Mouse (Mus musculus) intestine, postnatal 0 days (tissue): ENCODE measurements around the gene Nynrin. TPM values are rescaled to one million over a fixed set of nuclear protein-coding genes. Genes with fewer than 3 reads are reported as not detected.

ENCODE experiments used
- ATAC-seq: fragments of 200-750 bp; cut with Nextera tagmentation; 2 replicates; pipeline ENCODE4 v1.8.0; 2017; ENCODE audit warnings: mild to moderate bottlenecking, moderate TSS enrichment, moderate library complexity
- H3K27ac ChIP-seq: fragments of 300-500 bp; sonication (generic); 2 replicates; pipeline ENCODE4 v1.5.1; 2014; ENCODE audit warnings: mild to moderate bottlenecking, low read depth, low read length, moderate library complexity
- H3K27me3 ChIP-seq: fragments of 300-500 bp; sonication (generic); replicated peaks from 2 replicates; pipeline ENCODE4 v1.6.1; 2014; ENCODE audit warnings: low read length, mixed read lengths; ENCODE audit not compliant: control insufficient read depth, insufficient read depth
- H3K36me3 ChIP-seq: fragments of 300-500 bp; sonication (generic); 2 replicates; pipeline ENCODE4 v1.6.1; 2014; ENCODE audit warnings: mild to moderate bottlenecking, moderate library complexity; ENCODE audit not compliant: control insufficient read depth, insufficient read depth
- H3K4me1 ChIP-seq: fragments of 300-500 bp; sonication (generic); replicated peaks from 2 replicates; pipeline ENCODE4 v1.6.1; 2014; ENCODE audit warnings: antibody characterized with exemption, low read length, mixed read lengths; ENCODE audit not compliant: control insufficient read depth, insufficient read depth
- H3K4me2 ChIP-seq: fragments of 300-500 bp; sonication (generic); replicated peaks from 2 replicates; pipeline ENCODE4 v1.6.1; 2014; ENCODE audit warnings: low read depth, mild to moderate bottlenecking, moderate library complexity
- H3K4me3 ChIP-seq: fragments of 300-500 bp; sonication (generic); 2 replicates; pipeline ENCODE4 v1.5.1; 2014; ENCODE audit warnings: low read depth, low read length
- H3K9ac ChIP-seq: fragments of 300-500 bp; sonication (generic); 2 replicates; pipeline ENCODE4 v1.6.1; 2014; ENCODE audit warnings: mild to moderate bottlenecking, low read depth, low read length
- H3K9me3 ChIP-seq: fragments of 300-500 bp; sonication (generic); 2 replicates; pipeline ENCODE4 v1.6.1; 2016; ENCODE audit warnings: mixed run types; ENCODE audit not compliant: control insufficient read depth
- CTCF ChIP-seq: sonication (generic); IDR thresholded peaks from 2 replicates; pipeline ENCODE4 v1.5.1; 2016; ENCODE audit warnings: low read depth, mild to moderate bottlenecking, control low read depth, antibody characterized with exemption, moderate library complexity
- WGBS: fragments of 180-500 bp; shearing (Covaris S2); extraction: QIAGEN DNeasy Blood & Tissue Kit; methylation state at CpG from one replicate; pipeline ENCODE4 v1.1.7; 2014; 5-methylcytosine and 5-hydroxymethylcytosine counted together
- polyA plus RNA-seq: library from polyadenylated mRNA; unstranded; fragments of >200 nt; fragmentation: Nextera tagmentation; extraction: Ambion mirVana; gene quantifications from 2 replicates; pipeline ENCODE4 v1.2.1, GENCODE M21; 2015

Nynrin gene
- polyA plus RNA-seq, 1 experiment from 2014 or later: 2.2 TPM

- no peak for TF ChIP-seq CTCF
- 39% methylated on average over 7 of the region's 7 CpGs for WGBS
- no peak overlapping the region for H3K27ac ChIP-seq
- no peaks in the 10 kb centered on the region for H3K27me3 ChIP-seq
- no peaks in the 10 kb centered on the region for H3K4me1 ChIP-seq
- no peak overlapping the region for H3K4me2 ChIP-seq
- H3K4me3 ChIP-seq: no peak overlapping the region
- ATAC-seq: no peak
- H3K9me3 ChIP-seq: no peaks in the 10 kb centered on the region
- H3K36me3 ChIP-seq: no peaks in the 10 kb centered on the region
- no peak overlapping the region for H3K9ac ChIP-seq
These were observed 68.8 kb downstream of the Nynrin start for GRCm38 (mm10) chr14:55922475-55923232.

Other genes with a start within 250 kb of the Nynrin start
- 29.8 and 30.1 TPM in 2 replicates for gene Rec8, start 236.0 kb upstream of the Nynrin start, polyA plus RNA-seq
- 28.0 and 29.8 TPM in 2 replicates for gene Ipo4, start 218.1 kb upstream of the Nynrin start, polyA plus RNA-seq
- 2.3 and 2.7 TPM in 2 replicates for gene Gm49378, start 216.1 kb upstream of the Nynrin start, polyA plus RNA-seq
- gene Tm9sf1, start 210.2 kb upstream of the Nynrin start, polyA plus RNA-seq: 94.6 and 95.9 TPM in 2 replicates
- 0.65 and 0.69 TPM in 2 replicates for gene Tssk4, start 203.8 kb upstream of the Nynrin start, polyA plus RNA-seq
- gene Mdp1, start 193.5 kb upstream of the Nynrin start, polyA plus RNA-seq: 85.1 and 94.0 TPM in 2 replicates
- gene Gmpr2, start 182.1 kb upstream of the Nynrin start, polyA plus RNA-seq: 21.3 and 24.4 TPM in 2 replicates
- gene Nedd8, start 181.9 kb upstream of the Nynrin start, polyA plus RNA-seq: 385 and 387 TPM in 2 replicates
- 20.6 and 21.9 TPM in 2 replicates for gene Tinf2, start 172.2 kb upstream of the Nynrin start, polyA plus RNA-seq
- gene Tgm1, start 140.1 kb upstream of the Nynrin start, polyA plus RNA-seq: 1.1 and 1.3 TPM in 2 replicates
- 24.0 and 25.6 TPM in 2 replicates for gene Rabggta, start 131.7 kb upstream of the Nynrin start, polyA plus RNA-seq
- gene Dhrs1, start 108.3 kb upstream of the Nynrin start, polyA plus RNA-seq: 466 and 476 TPM in 2 replicates
- gene Nop9, start 108.3 kb upstream of the Nynrin start, polyA plus RNA-seq: 14.4 and 14.9 TPM in 2 replicates
- gene Cideb, start 95.6 kb upstream of the Nynrin start, polyA plus RNA-seq: 366 and 385 TPM in 2 replicates
- 6.7 and 9.0 TPM in 2 replicates for gene Ltb4r2, start 92.6 kb upstream of the Nynrin start, polyA plus RNA-seq
- gene Ltb4r1, start 88.0 kb upstream of the Nynrin start, polyA plus RNA-seq: 3.8 and 4.1 TPM in 2 replicates
- gene Adcy4, start 69.9 kb upstream of the Nynrin start, polyA plus RNA-seq: 3.5 and 4.3 TPM in 2 replicates
- gene Ripk3, start 65.1 kb upstream of the Nynrin start, polyA plus RNA-seq: 39.2 and 47.3 TPM in 2 replicates
- 5.9 and 6.1 TPM in 2 replicates for gene Nfatc4, start 30.9 kb upstream of the Nynrin start, polyA plus RNA-seq
- gene Cbln3, start 30.4 kb downstream of the Nynrin start, polyA plus RNA-seq: 0.16 and 0.26 TPM in 2 replicates
- gene Khnyn, start 30.9 kb downstream of the Nynrin start, polyA plus RNA-seq: 5.1 and 6.3 TPM in 2 replicates
- gene Sdr39u1, start 46.3 kb downstream of the Nynrin start, polyA plus RNA-seq: 70.9 and 71.5 TPM in 2 replicates
- 5.8 and 6.4 TPM in 2 replicates for gene Cma1, start 90.7 kb downstream of the Nynrin start, polyA plus RNA-seq
- not detected in 2 replicates for gene Cma2, start 97.0 kb downstream of the Nynrin start, polyA plus RNA-seq
- gene Mcpt1, start 164.0 kb downstream of the Nynrin start, polyA plus RNA-seq: 0.12 and 0.34 TPM in 2 replicates
- gene Mcpt9, start 176.5 kb downstream of the Nynrin start, polyA plus RNA-seq: not detected in 2 replicates
- gene Mcpt2, start 188.0 kb downstream of the Nynrin start, polyA plus RNA-seq: 0.10 and 0.89 TPM in 2 replicates
- gene Mcpt4, start 208.3 kb downstream of the Nynrin start, polyA plus RNA-seq: 1.9 and 2.0 TPM in 2 replicates
- not detected in 2 replicates for gene Mcpt8, start 231.3 kb downstream of the Nynrin start, polyA plus RNA-seq
- gene Ctsg, start 248.6 kb downstream of the Nynrin start, polyA plus RNA-seq: not detected in 2 replicates